In the genomic region with DNA sequence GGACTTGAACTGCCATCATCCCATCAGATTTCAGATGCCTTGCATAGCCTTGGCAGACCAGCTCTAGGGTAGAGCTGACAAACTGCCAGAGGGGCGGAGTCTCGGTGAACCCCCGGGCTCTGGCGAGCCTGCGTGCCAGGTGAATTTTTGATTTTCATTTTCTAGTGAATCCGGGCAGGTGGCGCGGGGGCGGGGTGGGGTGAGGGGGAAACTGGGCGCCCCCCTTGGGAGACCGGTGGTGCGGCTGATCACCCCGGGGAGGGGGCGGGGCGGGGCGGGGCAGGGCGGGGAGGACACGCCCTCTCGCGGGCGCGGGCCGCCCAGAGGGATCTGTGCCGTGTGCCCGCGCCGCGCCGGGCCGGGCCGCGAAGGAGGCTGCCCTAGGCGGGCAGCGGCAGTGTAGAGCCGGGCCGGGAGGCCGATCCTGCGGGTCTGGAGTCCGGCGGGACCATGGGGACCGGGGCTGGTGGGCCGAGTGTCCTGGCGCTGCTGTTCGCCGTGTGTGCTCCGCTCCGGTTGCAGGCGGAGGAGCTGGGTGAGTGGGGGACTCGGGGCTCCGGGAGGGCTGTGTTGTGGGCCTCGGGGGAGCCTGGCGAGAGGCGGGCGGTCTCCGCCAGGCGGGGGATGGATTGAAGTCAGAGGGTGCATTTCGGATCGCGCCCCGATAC, we compare ENCODE assay signal across 7 mouse cellular contexts. TPM values are rescaled to one million over a fixed set of nuclear protein-coding genes. Genes with fewer than 3 reads are reported as not detected.
DNase-seq lines count a peak whose midpoint lies in the region; ATAC-seq lines count a peak whose summit lies in the region.

Dcbld1 (plus strand) TSS at position 319 of the 668 bp plus-strand sequence.

- no peaks in the 10 kb centered on the region for H3K36me3 ChIP-seq in limb, embryonic 12.5 days
- no peaks in the 10 kb centered on the region for H3K36me3 ChIP-seq in midbrain, embryonic 13.5 days

- peak within 1 kb of the TSS; percentile 78 for H3K27ac ChIP-seq in limb, embryonic 12.5 days
- peak within 1 kb of the TSS; percentile 61 for H3K27ac ChIP-seq in midbrain, embryonic 13.5 days

- H3K9me3 ChIP-seq in limb, embryonic 12.5 days, result no peaks in the 10 kb centered on the region
- no peaks in the 10 kb centered on the region for H3K9me3 ChIP-seq in midbrain, embryonic 13.5 days

- WGBS in limb, embryonic 12.5 days, result under 1% methylated on average over 44 of the region's 60 CpGs
- WGBS in midbrain, embryonic 13.5 days, result under 1% methylated on average over 56 of the region's 60 CpGs

- peak; percentile 75 for DNase-seq in adrenal gland, postnatal 10 days
- peak; percentile 27 for DNase-seq in embryo, embryonic 11.5 days (ENCODE audit: low read depth, low spot score)
- peak; percentile 54 to 82 for DNase-seq in heart, adult 18-20 months
- peak; percentile 86 for DNase-seq in kidney, adult 11 months
- peak; percentile 56 to 68 for DNase-seq in spleen, adult 18-20 months

- peak within 1 kb of the TSS; percentile 92 for H3K9ac ChIP-seq in limb, embryonic 12.5 days (replicated peaks)
- H3K9ac ChIP-seq in midbrain, embryonic 13.5 days (replicated peaks), result peak within 1 kb of the TSS; percentile 85

- ATAC-seq in limb, embryonic 12.5 days (ENCODE audit: insufficient number of reproducible peaks, insufficient read depth, low FRiP score, low TSS enrichment, low read depth), result peak; percentile 91
- ATAC-seq in midbrain, embryonic 13.5 days, result peak; percentile 96

- H3K4me3 ChIP-seq in limb, embryonic 12.5 days (replicated peaks), result peak within 1 kb of the TSS; percentile 80
- peak within 1 kb of the TSS; percentile 81 for H3K4me3 ChIP-seq in midbrain, embryonic 13.5 days (replicated peaks)

- no peaks in the 10 kb centered on the region for H3K27me3 ChIP-seq in limb, embryonic 12.5 days
- no peaks in the 10 kb centered on the region; the same call in 1 of the 2 replicates for H3K27me3 ChIP-seq in midbrain, embryonic 13.5 days

- H3K4me2 ChIP-seq in limb, embryonic 12.5 days, result peak within 1 kb of the TSS; percentile 76
- H3K4me2 ChIP-seq in midbrain, embryonic 13.5 days (replicated peaks), result peak within 1 kb of the TSS; percentile 88

- H3K4me1 ChIP-seq in limb, embryonic 12.5 days (replicated peaks), result peaks cover 19% of the 10 kb centered on the region
- H3K4me1 ChIP-seq in midbrain, embryonic 13.5 days (replicated peaks), result peaks cover 17% of the 10 kb centered on the region

RNA-seq across cellular contexts. Expression of gene Dcbld1, which starts in this region (rescaled TPM):
- total RNA-seq in adrenal gland, postnatal 10 days (2021), result 1 to 10 TPM; 6.8 to 7.0 TPM
- 1 to 10 TPM; 3.9 to 5.9 TPM for total RNA-seq in heart, adult 18-20 months (2021)
- polyA plus RNA-seq in limb, embryonic 12.5 days (2016; fragmentation: Nextera tagmentation; extraction: Ambion mirVana), result 28.9 and 29.0 TPM in 2 replicates
- 14.6 and 15.8 TPM in 2 replicates for polyA plus RNA-seq in midbrain, embryonic 13.5 days (2015; fragmentation: Nextera tagmentation; extraction: Ambion mirVana)

Comparison
In these comparisons a context has a peak if more than half of its experiments do, and no peak if none do; other contexts are left out.
1. Peak in every context shown above with its lines: DNase-seq, ATAC-seq, H3K4me3 ChIP-seq and H3K27ac ChIP-seq.
2. DNase-seq: peak in every context shown above with its lines; median percentile 86 in kidney, adult 11 months; 75 in adrenal gland, postnatal 10 days; 68 in heart, adult 18-20 months; 62 in spleen, adult 18-20 months; 27 in embryo, embryonic 11.5 days.